Mouse (Mus musculus) lung, postnatal 0 days (tissue): Measurements from ENCODE around the gene Pigl. TPM values are rescaled to one million over a fixed set of nuclear protein-coding genes. Genes with fewer than 3 reads are reported as not detected.
A peak's percentile ranks its signal among the peaks of the same experiment; 100 is the strongest.

ENCODE experiments used
- ATAC-seq: fragments of 200-750 bp; cut with Nextera tagmentation; 2 replicates; pipeline ENCODE4 v1.8.0; 2017; ENCODE audit warnings: moderate library complexity
- DNase-seq: peaks from one replicate; pipeline ENCODE4 v3.0.0-alpha.2; 2016; ENCODE audit warnings: low spot score
- H3K27ac ChIP-seq: fragments of 300-500 bp; sonication (generic); 2 replicates; pipeline ENCODE4 v1.5.1; 2014; ENCODE audit warnings: antibody characterized with exemption, mild to moderate bottlenecking, low read length, mixed read lengths
- H3K27me3 ChIP-seq: fragments of 300-500 bp; sonication (generic); replicated peaks from 2 replicates; pipeline ENCODE4 v1.6.1; 2014; ENCODE audit warnings: low read length, mixed read lengths; ENCODE audit not compliant: insufficient read depth
- H3K36me3 ChIP-seq: fragments of 300-500 bp; sonication (generic); 2 replicates; pipeline ENCODE4 v1.6.1; 2014; ENCODE audit warnings: low read length, mixed read lengths; ENCODE audit not compliant: insufficient read depth
- H3K4me1 ChIP-seq: fragments of 300-500 bp; sonication (generic); 2 replicates; pipeline ENCODE4 v1.6.1; 2014; ENCODE audit warnings: antibody characterized with exemption, low read depth, low read length, mixed read lengths; ENCODE audit not compliant: insufficient read depth
- H3K4me2 ChIP-seq: fragments of 300-500 bp; sonication (generic); replicated peaks from 2 replicates; pipeline ENCODE4 v1.6.1; 2014; ENCODE audit warnings: low read depth, mild to moderate bottlenecking, low read length, moderate library complexity, mixed read lengths
- H3K4me3 ChIP-seq: fragments of 300-500 bp; sonication (generic); 2 replicates; pipeline ENCODE4 v1.5.1; 2014; ENCODE audit warnings: low read depth, low read length
- H3K9ac ChIP-seq: fragments of 300-500 bp; sonication (generic); replicated peaks from 2 replicates; pipeline ENCODE4 v1.6.1; 2014; ENCODE audit warnings: low read depth, mild to moderate bottlenecking
- H3K9me3 ChIP-seq: fragments of 300-500 bp; sonication (generic); 2 replicates; pipeline ENCODE4 v1.6.1; 2016; ENCODE audit warnings: low read length, mixed read lengths
- CTCF ChIP-seq: IDR thresholded peaks from 2 replicates; pipeline ENCODE4 v1.5.1; 2016; ENCODE audit warnings: antibody characterized with exemption, mild to moderate bottlenecking
- EP300 ChIP-seq: IDR thresholded peaks from 2 replicates; pipeline ENCODE4 v1.6.1; 2016; ENCODE audit warnings: antibody characterized with exemption, mild to moderate bottlenecking, control low read depth
- WGBS: fragments of 180-500 bp; shearing (Covaris S2); extraction: QIAGEN DNeasy Blood & Tissue Kit; methylation state at CpG from one replicate; pipeline ENCODE4 v1.1.7; 2014; 5-methylcytosine and 5-hydroxymethylcytosine counted together
- polyA plus RNA-seq: library from polyadenylated mRNA; unstranded; fragments of >200 nt; fragmentation: Nextera tagmentation; extraction: Ambion mirVana; gene quantifications from 2 replicates; pipeline ENCODE4 v1.2.1, GENCODE M21; 2015

Gene Pigl
- polyA plus RNA-seq, 1 experiment from 2014 or later, result 4.8 TPM

DNA sequence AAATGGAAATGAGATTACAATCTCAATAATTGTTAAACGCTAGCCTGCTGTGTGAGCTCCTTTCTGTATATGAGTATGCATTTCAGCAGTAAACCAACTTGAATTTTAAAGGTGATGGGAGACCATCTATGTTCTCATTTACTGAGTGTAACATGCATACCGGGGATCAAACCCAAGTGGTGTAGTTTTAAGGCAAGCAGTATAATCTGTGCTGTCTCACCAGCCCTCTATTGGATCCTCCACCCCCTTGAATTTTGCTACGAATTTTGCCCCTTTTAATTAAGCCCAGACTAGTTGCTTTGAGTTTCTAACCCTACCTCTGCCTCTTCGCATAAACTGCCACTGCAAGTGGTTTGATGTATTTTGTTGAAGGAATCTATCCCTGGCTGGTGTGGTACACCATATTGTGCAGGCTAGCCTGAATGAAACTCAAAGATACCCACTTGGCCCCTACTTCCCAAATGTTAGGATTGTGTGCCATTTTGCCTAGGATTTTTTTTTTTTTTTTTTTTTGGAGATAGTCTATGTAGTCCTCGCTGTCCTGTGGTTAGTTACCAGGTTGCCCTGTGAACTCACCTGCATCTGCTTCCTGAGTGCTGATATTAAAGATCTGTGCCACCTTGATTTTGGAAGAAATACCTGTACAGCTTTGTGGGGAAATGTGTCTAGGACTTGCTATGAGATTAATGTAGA, 96.0 kb downstream of the Pigl start:
- TF ChIP-seq EP300 (no peak), CTCF (no peak)
- no peaks in the 10 kb centered on the region for H3K9me3 ChIP-seq
- WGBS, result 66% methylated on average over 5 of the region's 5 CpGs
- peak overlapping the region; percentile 67 for H3K4me2 ChIP-seq
- DNase-seq (no peak), ATAC-seq (no peak)
- H3K27ac ChIP-seq, result no peak overlapping the region
- H3K9ac ChIP-seq, result 0 out of 2 replicates have a peak overlapping the region, but pooled peaks have one; percentile 6
- peak overlapping the region; percentile 41; the same call in 1 of the 2 replicates for H3K4me3 ChIP-seq
- peaks cover 17% of the 10 kb centered on the region; the same call in 1 of the 2 replicates for H3K4me1 ChIP-seq
- no peaks in the 10 kb centered on the region for H3K27me3 ChIP-seq
- H3K36me3 ChIP-seq, result no peaks in the 10 kb centered on the region

DNA sequence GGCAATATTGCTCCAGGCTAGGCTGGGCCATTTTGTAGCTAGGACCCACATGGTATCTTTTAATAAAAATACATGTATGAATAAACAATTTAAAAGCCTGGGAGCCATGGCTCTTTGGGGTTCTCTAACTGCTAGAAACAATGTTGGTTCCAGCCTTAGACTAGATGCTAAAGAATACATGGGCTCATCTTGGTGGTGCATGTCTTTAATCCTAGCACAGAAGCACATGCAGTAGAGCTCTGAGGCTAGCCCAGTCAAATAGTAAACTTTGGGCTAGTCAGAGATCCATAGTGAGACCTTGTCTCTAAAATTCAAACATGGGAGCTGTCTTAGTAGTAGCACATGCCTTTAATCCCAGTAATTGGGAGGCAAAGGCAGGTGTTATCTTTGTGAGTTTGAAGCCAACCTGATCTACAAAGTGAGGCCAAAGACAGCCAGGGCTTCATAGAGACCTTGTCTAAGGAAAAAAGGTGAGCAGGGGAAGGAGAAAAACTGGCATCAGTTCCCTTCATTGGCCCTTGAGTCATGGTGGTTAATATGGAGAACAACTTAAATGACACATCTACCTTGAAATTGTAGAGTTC, 96.8 kb downstream of the Pigl start:
- H3K36me3 ChIP-seq, result no peaks in the 10 kb centered on the region
- H3K9ac ChIP-seq, result no peak overlapping the region
- no peaks in the 10 kb centered on the region for H3K27me3 ChIP-seq
- peak overlapping the region; percentile 67; the same call in 1 of the 2 replicates for H3K4me2 ChIP-seq
- no peak for TF ChIP-seq EP300
- TF ChIP-seq CTCF, result no peak
- ATAC-seq (no peak), DNase-seq (no peak)
- peaks cover 17% of the 10 kb centered on the region; the same call in 1 of the 2 replicates for H3K4me1 ChIP-seq
- no peak overlapping the region for H3K27ac ChIP-seq
- no peaks in the 10 kb centered on the region for H3K9me3 ChIP-seq
- H3K4me3 ChIP-seq, result no peak overlapping the region

DNA sequence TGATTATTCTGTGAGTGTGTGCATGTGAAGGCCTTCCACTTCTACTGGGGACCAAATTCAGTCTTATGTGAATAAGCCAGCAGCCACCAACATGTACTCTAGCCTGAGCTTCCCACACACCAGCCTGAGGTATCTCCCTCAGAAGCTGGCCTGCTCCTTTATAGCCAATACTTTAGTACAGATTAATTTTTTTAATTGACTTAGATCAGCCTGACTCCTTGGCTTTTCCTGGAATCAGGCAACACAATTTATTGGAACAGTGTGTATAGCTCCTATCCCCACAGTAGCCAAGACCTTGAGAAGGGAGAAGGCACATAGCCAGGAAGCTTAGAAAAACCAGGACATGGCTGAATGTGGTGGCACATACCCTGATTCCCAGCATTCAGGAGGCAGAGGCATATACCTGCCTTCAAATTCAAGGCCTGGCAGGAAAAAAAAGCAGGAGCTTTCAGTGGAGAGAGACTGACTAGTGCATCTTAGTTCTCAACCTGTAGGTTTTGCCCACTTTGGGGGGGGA, 97.7 kb downstream of the Pigl start:
- peaks cover 17% of the 10 kb centered on the region; the same call in 1 of the 2 replicates for H3K4me1 ChIP-seq
- H3K9me3 ChIP-seq, result no peaks in the 10 kb centered on the region
- DNase-seq (no peak), ATAC-seq (no peak)
- no peak overlapping the region for H3K4me3 ChIP-seq
- H3K27me3 ChIP-seq, result no peaks in the 10 kb centered on the region
- H3K4me2 ChIP-seq, result no peak overlapping the region
- H3K9ac ChIP-seq, result no peak overlapping the region
- TF ChIP-seq CTCF, result no peak
- no peak for TF ChIP-seq EP300
- no peak overlapping the region for H3K27ac ChIP-seq
- no peaks in the 10 kb centered on the region for H3K36me3 ChIP-seq

DNA sequence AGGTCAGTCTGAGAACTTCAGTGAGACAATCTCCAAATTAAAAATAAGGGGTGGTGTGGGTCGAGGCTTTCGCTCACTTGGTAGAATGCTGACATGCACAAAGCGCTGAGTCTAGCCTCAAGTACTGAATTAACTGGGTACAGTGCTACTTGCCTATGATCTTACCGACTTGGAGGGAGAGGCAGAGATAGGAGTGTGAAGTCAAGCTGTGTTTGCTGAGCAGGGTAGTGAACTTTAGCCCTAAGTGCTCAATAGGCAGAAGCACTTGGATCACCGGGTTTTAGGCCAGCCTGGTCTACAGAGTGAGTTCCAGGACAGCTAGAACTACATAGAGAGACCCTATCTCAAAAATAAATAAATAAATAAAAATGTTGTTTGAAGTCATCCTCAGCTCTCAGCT, 98.9 kb downstream of the Pigl start:
- no peak overlapping the region for H3K9ac ChIP-seq
- no peak overlapping the region for H3K4me3 ChIP-seq
- WGBS, result 51% methylated on average over 5 of the region's 5 CpGs
- TF ChIP-seq CTCF (no peak), EP300 (no peak)
- ATAC-seq, result no peak
- no peak for DNase-seq
- H3K27me3 ChIP-seq, result no peaks in the 10 kb centered on the region
- H3K4me1 ChIP-seq, result peaks cover 17% of the 10 kb centered on the region; the same call in 1 of the 2 replicates
- H3K36me3 ChIP-seq, result no peaks in the 10 kb centered on the region
- H3K27ac ChIP-seq, result no peak overlapping the region
- H3K9me3 ChIP-seq, result no peaks in the 10 kb centered on the region
- no peak overlapping the region for H3K4me2 ChIP-seq

DNA sequence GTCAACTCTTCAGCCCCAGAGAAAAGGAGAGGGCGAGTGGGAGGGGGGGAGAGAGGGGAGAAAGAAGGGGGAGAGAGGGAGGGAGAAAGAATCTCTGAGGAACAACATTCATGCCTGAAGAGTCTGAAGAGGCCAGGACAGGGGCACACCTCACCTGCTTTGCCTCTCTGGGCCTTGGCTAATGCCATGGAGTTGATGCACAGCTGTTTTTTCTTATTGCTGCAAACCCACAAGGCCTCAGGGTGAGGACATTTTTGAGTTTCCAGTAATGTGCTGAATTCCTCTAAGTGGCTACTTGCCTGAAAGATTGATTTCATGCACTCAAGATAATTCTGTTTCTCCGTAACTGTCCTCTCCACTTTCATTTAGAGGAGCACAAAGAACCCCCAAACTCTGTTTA, 99.9 kb downstream of the Pigl start:
- no peak overlapping the region for H3K9ac ChIP-seq
- peak; percentile 61 for ATAC-seq
- no peak overlapping the region for H3K4me3 ChIP-seq
- no peaks in the 10 kb centered on the region for H3K27me3 ChIP-seq
- no peaks in the 10 kb centered on the region for H3K9me3 ChIP-seq
- TF ChIP-seq CTCF, result no peak
- TF ChIP-seq EP300, result no peak
- no peak overlapping the region for H3K27ac ChIP-seq
- WGBS, result 47% methylated on average over 2 of the region's 2 CpGs
- peak; percentile 42 for DNase-seq
- H3K36me3 ChIP-seq, result no peaks in the 10 kb centered on the region
- H3K4me1 ChIP-seq, result peaks cover 17% of the 10 kb centered on the region; the same call in 1 of the 2 replicates
- no peak overlapping the region for H3K4me2 ChIP-seq

DNA sequence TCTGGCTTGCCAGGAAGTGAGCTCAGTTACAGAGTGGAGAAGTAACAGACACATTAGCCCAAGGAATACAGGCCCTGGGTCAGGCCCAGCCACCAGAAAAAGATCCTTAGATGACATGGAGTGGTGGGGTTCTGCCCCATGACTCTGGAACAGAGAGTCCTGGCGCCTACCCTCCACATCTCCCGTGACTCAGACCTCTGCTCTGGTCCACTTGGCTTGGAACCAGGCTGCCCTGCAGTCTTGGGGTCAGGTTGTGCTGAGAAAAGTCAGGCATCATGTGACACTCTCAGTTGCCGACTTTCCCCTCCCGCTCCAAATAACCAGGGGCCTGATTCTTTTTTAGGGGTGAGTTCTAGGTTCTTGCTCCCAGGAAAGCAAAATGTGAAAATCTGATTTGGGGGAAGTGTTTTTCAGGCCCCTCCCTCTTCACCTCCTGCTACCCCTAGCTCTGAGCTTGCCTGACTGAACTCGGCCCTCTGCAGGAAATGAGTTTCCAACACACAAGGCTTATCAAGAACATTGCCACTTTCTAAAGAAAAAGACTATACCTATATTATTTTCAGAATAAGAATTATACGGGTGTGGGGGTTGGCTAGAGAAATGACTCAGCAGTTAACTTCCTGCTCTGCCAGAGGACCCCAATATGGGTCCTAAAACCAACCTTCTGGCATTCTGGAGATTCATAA, 100.8 kb downstream of the Pigl start:
- no peaks in the 10 kb centered on the region for H3K36me3 ChIP-seq
- no peak overlapping the region for H3K4me3 ChIP-seq
- peaks cover 8% of the 10 kb centered on the region; the same call in 1 of the 2 replicates for H3K4me1 ChIP-seq
- DNase-seq (peak; percentile 33), ATAC-seq (peak; percentile 58)
- H3K27me3 ChIP-seq, result no peaks in the 10 kb centered on the region
- TF ChIP-seq CTCF (no peak), EP300 (no peak)
- H3K9ac ChIP-seq, result no peak overlapping the region
- no peaks in the 10 kb centered on the region for H3K9me3 ChIP-seq
- no peak overlapping the region for H3K27ac ChIP-seq
- 42% methylated on average over 6 of the region's 6 CpGs for WGBS
- H3K4me2 ChIP-seq, result no peak overlapping the region
